Mouse (Mus musculus) adrenal gland, adult 2 months (tissue): Measurements from ENCODE around the gene Ypel2. TPM values are rescaled to one million over a fixed set of nuclear protein-coding genes. Genes with fewer than 3 reads are reported as not detected.
"Not testable (repeated sequence)": the region's sequence is repeated elsewhere in the genome, so short reads cannot be mapped to it uniquely, and the experiment has no call there.

Experiments
- DNase-seq: peaks from one replicate; pipeline ENCODE4 v3.0.0; 2021
- long read RNA-seq: library from polyadenylated mRNA; stranded (forward); transcript quantifications from one replicate; pipeline ENCODE4 v2.0.0, GENCODE M21; 2021
- polyA plus RNA-seq: library from polyadenylated mRNA; depleted of rRNA; stranded (reverse); fragments of >200 nt; gene quantifications from 2 replicates; pipeline ENCODE4 v1.2.3, GENCODE M21; 2012; rRNA removed
- total RNA-seq, 2 experiments: library from RNA; stranded (reverse); gene quantifications; 2 replicates each; pipeline ENCODE4 v1.2.3; 2021

Ypel2 gene
- total RNA-seq (10 to 100 TPM; 21.6 to 32.2 TPM), polyA plus RNA-seq (13.1 and 16.2 TPM in 2 replicates)
- long read RNA-seq, full-length matches to known transcripts, result 2 of 4 reads
- long read RNA-seq, partial matches to known transcripts, result 0 of 4 reads
- long read RNA-seq, other reads (novel, unspliced or antisense), result 2 of 4 reads

DNA sequence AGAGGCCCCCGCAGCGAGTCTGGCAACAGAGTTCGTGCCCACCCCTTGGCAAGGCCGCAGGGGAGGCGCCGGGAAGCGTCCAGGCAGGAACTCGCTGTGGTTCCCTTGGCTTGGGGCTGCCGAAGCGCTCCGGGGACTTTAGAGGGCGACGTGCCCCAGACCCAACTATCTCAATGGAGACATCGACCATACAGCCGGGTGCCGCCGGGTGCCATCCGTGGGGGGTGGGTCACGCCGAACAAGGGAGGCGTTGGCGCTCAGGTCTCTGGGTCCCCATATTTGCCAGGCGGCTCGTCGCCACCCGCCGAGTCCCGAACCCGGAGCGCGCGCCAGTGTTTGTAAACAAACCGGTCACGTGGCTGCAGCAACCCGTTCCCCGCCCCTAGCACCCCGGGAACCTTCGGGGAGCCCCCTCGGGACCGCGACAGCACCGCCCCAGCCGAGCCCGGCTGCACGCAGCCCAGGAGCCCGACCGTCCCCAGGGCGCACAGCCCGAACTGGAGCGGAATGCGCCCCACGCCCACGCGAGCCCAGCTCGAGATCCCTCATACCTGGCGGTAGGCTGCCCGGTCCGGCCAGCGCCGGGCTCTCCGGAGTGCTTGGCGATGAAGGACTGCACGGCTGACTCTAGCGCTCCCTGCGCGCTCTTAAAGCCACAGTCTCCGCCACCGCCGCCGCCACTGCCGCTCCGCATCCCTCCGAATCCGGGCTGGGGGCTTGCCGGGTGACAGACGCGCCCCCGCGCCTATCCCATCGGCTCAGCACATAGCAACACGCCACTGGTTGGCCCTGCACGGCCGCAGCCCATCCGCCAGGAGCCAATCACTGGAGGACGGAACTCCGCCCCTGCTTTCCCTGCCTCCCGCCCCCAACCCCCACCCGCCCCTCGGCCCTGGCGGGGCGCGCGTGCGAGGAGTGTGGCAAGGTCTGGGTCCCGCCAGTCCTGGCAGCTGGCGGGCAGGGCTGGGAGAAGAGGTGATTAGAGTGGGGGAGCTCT lies at the start of gene Ypel2:
Gene Ypel2, minus strand, starts transcription at position 667 of the 997 bp plus-strand sequence.
- peak; percentile 99 for DNase-seq

DNA sequence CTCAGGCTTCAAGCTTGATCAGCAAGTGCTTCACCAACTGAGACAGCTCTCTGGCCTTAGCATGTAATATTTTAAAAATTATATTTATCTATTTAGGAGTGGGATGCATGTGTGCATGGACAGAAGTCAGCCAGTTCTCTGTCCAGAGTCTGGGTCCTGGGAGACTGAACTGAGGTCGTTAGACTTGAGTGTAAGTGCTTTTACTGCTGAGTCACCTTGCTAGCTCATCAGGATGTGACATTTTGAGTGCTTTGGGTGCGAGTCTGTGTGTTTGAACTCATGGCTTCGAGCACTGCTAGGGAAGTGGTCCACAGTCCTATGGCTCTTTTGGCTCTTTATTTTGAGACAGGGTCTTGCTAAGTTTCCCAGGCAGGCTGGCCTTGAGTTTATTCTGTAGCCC lies 49.5 kb upstream of the Ypel2 start:
- DNase-seq, result no peak

DNA sequence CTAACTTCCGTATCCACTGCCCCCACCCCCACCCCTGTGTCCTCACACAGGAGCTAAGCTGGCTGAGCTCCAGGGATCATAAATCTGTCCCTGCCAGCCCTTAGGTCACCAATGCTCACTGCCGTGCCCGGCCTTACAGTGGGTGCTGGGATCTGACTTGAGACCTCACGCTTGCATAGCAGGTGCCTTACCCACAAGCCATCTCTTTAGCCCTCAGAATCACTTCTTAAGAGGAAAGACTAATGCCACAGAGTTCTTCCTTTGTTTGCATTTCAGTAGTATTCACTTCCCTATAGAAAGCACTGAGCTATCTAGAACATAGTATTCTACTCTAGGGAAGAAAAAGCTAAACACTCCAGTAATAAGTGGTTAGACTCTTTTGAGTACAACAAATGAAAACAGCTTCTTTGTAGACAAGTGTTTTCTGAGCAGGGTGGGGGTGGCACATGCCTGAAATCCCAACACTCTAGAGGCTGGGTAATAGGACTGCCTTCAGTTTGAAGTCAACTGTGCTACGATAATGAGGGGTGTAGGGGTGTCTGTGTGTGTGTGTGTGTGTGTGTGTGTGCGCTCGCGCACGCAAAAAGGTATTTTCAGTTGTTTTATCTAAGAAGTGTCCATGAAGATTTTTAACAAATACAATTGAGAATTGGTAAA lies 45.9 kb upstream of the Ypel2 start:
- peak; percentile 67 for DNase-seq

DNA sequence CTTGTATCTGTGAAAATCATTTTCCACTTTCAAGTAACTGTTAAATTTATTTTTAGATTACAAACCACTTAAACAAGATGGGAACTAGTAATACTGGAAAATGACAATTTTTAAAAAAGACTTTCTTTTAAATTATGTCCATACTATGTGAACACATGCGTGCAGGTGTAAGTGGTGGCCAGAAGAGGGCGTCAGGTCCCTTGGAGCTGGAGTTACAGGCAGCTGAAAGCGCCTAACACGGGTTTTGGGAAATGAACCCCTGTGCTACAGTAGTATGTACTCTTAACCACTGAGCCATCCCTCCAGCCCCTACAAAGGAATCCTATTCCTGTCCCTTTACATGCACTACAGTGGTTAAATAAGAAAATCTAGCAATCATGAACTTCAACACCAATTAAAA lies 42.7 kb upstream of the Ypel2 start:
- no peak for DNase-seq

DNA sequence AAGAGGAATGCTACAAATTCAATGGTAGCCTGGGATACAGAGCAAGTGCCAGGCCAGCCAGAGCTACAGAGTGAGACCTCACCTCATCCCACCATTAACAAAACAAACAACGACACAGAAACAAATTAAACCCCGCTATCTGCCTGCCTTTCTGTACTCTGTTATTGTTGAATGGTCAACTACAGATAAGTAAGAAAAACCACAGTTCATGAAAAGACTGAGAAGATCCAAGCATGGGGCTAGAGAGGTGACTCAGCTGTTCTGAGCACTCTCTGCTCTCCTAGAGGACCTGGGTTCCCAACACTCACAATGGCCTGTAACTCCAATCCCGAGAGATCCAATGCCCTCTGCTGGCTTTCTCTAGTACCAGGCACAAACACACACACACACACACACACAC lies 34.7 kb upstream of the Ypel2 start:
- no peak for DNase-seq

DNA sequence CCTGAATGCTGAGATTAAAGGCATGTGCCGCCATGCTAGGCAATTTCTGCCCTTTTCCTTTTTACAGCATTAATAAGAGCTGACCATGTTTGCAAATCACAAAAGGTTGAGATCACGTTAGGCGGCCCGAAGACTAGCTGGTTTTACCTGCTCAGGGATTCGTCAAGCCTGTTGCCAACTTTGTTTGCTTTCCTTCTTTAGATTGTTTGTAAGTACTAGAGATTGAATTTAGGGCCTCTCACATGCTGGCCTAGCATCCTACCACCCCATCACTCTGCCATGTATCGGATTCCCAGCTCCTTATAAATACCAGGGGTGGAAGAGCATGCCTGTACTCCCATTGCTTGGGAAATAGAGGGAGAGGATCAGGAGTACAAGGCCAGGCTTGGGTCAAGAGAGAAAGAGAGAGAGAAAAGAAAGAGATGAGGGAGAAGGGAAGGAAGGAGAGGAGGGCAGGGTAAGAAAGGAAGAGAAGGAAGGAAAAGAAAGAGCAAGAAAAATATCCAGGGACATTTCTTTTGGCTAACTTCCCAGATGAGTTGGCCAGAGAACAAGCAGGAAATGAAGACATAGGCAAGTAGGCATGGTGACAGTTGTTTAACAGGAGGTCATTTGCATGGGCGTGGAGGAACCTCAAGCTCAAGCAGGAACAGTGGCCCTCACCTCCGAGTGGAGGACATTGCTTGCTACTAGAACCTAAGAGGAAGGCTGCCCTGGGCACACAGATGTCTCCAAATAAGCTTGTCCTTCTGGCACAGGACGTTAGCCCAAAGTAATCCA lies 32.8 kb upstream of the Ypel2 start:
- peak; percentile 35 for DNase-seq

DNA sequence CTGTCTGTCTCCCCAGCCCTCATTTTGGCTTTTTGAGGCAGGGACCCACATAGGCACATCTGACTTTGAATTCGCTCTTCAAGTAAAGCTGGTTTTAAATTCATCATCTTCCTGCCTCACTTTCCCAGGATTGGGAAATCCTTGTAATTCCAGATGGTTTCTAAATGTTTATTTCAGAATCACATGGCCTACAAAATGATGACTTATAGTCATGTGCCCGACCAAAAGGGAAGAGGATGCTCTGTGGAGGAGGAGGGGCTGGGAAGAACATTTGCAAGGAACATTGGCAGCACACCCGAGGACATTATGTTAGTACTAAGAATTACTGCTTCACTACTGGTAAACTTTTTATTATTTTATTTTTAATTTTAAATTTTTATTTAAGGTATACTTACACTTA lies 31.8 kb upstream of the Ypel2 start:
- DNase-seq, result no peak

DNA sequence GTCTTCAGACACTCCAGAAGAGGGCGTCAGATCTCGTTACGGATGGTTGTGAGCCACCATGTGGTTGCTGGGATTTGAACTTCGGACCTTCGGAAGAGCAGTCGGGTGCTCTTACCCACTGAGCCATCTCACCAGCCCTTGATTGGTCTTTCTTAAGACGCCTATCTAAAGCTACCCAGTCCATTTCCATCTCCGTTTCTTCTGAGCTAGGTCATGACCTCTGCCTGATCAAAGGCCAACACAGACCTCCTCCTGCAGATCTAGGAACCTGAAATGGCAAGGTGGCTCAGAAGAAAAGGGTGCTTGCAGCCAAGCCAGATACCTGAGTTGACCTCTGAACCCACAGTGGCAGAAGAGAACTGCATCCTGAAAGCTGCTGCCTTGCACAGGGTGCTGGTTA lies 29.7 kb upstream of the Ypel2 start:
- DNase-seq, result not testable (repeated sequence)

DNA sequence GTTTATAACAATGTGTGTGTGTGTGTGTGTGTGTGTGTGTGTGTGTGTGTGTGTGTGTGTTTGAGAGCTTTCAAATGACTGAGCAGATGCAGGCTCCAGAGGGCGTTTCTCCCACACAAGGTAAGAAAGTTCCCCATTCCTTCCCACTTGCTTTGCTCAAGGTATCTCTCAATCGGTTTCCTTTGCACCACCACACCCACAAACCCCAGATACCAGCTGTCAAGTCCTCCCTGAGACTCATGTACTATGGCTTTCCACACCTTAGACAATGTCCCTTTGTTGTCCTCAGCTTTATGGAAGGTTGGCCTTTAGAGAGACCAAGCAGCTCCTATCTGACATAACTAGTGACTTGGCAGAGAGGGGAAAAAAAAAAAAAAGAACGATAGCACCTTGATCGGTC lies 29.3 kb upstream of the Ypel2 start:
- DNase-seq, result no peak

DNA sequence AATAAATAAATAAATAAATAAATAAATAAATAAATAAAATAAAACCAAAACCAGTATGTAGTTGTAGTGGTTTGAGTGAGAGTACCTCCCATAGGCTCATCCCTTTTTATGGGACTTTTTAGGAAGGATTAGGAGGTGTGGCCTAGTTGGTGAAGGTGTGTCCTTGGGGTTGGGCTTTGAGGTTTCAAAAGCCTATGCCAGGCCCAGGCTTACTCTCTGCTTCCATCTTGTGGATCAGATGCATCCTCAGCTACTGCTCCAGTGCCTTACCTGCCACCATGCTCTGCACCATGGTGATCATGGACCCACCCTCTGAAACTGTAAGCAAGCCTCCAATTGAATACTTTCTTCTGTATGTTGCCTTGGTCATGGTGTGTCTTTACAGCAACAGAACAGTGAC lies 28.0 kb upstream of the Ypel2 start:
- no peak for DNase-seq

DNA sequence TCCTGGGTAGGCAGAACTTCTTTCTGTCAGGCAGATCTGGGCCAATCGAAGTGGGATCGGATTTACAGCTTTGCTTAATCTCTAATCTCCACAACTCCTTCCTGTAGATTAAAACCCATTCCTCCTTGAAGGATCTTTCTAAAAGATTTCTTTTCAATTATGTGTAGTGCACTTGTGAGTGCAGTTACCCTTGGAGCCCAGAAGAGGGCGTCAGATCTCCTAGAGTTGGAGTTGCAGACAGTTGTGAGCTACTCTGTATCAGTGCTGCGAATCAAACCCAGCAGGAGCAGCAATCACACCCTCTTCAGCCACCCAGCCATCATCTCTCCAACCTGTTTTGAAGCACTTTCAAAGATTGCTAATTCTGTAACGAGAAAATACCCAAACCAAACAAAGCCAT lies 26.9 kb upstream of the Ypel2 start:
- DNase-seq, result no peak

DNA sequence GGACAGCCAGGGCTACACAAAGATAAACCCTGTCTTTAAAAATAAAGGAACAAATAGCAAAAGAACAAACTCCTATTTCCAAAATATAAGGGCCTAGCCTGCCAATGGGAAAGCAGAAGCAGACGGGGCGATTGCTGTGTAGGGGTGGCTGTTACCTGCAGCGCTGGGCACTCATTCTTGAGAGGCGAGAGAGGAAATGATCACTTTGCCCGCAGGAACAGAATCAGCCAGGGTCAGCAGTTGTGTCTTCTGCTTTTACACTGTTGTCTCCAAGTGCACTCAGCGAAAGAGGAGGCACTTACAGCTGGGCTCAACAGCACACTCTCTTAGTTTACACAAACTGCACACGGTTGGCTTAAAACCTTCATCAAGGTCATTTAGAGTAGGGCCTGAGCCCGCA lies 25.9 kb upstream of the Ypel2 start:
- DNase-seq, result no peak

DNA sequence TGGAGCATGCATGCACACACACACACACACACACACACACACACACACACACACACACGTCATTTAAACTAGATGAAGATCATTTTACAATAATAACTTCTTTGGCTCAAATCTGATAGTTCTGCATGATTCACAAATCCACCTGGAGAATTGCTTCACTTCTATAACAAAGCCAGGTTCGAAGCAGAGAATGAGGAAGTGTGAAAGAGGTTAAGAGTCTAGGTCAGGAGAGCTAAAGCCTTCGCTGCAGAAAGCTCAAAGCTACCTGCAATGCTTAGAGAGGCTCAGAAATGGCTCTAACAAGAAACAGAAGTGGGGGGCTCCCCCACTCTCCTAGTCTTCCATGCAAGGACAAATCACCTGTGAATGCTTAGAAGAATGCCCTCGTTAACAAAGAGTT lies 24.6 kb upstream of the Ypel2 start:
- DNase-seq, result no peak

DNA sequence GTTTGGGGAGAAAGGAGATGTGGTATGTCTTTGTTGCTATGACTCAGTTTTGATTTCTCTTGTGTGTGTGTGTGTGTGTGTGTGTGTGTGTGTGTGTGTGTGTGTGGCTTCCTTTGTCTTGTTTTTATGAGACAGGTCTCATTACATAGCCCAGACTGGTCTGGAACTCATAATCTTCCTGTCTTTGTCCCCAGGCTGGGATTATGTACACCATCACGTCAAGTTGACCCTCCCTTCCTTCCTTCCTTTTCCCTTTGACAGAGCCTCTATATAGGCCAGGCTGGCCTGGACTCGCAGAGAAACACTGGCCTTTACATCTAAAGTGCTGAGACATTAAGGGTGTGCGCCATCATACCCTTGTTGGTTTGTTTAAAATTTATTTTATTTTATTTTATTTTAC lies 22.2 kb upstream of the Ypel2 start:
- no peak for DNase-seq

DNA sequence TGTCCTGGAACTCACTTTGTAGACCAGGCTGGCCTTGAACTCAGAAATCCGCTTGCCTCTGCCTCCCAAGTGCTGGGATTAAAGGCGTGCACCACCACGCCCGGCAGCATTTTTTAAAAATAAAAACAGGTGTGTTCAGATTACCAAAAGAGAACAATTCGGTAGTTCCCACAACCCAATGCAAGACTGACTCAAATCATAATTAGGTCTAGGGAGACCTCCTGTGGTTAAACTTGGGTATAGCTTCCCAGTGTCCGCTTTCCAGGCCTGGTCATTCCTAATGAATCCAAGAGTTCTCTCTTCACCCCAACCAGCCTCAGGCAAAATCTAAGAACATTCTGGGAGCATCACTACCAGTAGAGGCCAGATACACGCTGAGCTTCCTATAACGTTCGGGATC lies 17.0 kb upstream of the Ypel2 start:
- peak; percentile 74 for DNase-seq

DNA sequence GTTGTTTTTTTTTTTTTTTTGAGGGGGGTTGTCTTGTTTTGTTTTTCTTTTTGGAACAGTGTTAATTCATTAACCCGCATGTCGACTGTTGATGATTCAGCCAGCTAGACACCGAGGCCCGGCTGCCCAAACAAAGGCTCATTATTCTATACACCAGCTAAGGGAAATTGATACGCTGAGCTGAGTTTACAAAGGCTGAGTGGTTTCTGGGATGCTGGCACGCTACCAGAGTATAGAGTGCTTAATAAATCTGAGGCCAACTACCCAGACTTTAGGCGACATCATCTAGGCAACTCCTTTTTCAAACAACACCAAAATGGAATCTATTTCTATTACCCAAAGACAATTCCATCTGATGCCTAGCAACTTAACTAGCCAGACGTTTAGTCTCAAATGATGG lies 13.9 kb upstream of the Ypel2 start:
- no peak for DNase-seq

DNA sequence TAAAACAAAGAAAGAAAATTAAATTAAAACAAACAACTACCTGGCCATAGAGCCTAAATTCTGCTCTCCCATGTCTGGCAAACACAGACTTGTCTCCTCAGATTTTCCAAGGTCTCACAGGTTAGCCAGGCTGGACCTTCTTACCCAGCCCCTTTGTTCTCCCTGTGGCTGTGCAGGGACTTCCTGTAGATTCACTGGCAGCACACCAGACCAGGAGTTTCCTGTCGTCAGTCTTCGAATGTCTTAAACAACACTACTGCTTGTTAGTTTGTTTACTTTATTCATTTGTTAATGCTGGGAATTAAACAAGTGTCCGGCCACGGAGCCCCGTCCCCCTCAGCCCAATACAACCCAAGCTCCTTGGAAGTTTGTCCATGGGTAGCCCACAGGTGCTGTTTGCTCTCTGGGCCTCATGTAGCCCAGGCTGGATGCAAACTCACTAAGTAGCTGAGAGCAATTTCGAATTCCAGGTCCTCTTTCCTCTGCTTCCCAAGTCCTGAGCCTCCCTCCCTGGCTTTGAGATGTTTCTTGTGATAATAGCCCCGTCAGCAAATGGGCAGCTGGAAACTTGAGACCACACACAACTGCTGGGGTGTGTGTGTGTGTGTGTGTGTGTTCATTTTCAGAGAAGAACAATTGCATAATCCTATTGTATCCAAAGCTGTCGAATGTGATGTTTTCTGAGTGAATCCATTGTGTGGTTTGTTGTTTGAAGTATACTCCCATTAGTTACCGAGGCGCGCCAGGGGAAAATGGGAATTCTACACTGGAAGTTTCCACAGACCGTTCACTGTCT lies 11.7 kb upstream of the Ypel2 start:
- DNase-seq, result no peak

DNA sequence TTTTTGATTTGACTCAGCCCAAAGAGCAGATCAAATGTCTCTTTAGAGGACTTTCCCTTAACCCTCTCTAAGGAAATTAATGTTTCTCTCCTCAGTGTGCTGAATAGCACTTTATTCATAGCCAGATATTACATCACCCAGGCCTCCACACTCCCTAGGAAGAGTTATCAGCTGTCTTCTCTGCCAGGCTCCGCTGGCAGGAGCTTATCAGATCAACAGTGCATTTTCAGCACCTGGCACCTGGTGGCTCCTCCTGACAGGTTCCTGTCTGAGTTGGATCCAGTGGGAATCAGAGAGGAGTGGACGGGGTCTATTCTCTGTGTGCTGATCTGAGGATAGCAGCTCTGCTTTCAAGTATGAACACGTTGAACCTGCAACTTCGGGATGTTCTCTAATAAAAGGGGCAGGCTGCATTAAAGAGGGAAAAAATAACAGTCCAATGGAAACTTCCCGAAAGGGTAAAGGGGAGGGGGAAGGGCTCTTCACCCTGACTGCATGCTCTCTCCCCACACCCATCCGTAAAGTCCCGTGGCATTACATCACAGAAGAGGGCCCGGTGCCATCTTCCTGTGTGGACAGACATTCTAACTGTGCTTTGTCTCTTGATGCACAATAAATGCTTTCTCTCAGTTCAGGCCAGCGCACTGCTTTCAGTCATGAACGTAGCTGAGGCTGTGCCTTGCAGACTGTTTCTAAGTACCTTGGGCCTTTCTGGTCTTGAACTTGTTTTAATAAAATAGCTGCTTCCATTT lies 8.7 kb upstream of the Ypel2 start:
- no peak for DNase-seq

DNA sequence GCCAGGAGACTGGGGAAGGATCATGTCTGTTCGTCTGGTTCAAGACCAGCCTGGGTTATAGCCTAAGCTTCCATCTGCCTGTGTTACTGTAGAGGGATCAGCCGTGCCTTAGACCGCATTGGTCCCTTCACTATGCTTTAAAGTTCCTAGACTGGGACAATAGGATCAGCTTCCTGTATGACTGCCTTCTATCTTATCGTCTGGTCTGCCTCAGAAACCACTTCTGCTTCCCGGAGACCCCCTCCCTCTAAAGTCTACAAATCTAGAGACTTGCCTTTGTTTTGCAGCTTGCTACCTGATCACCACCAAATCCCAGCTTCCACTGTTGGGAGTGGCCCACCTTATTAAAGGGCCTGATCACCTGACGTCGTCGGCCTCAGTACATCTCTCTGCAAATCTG lies 7.7 kb upstream of the Ypel2 start:
- no peak for DNase-seq

DNA sequence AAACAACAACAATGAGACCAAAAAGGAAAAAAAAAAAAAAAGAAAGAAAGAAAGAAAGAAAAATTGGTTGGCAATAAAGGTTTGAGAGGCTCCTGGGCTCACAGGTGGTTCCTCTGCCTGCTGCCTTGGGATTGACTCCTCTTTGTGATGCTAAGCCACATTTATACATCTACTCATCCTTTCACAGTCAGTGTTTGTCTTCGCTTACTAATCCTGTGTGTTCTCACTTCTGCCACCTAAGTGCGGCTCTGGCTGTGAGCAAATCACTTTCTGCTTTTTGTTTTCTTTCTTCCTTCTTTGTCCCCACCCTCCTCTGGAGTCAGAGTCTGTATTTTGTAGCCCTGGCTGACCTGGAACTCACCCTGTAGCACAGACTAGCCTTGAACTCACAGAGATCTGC lies 2.8 kb upstream of the Ypel2 start:
- no peak for DNase-seq
